Mouse (Mus musculus): ENCODE measurements at regions not wholly inside any gene's neighbourhood (a gene's known extent, or its start where the extent isn't known, plus 50 kb on each side); places are given as distances from the start of the nearest gene placed in this dataset.
"Not testable (repeated sequence)": the region's sequence is repeated elsewhere in the genome, so short reads cannot be mapped to it uniquely, and the experiment has no call there.

DNA sequence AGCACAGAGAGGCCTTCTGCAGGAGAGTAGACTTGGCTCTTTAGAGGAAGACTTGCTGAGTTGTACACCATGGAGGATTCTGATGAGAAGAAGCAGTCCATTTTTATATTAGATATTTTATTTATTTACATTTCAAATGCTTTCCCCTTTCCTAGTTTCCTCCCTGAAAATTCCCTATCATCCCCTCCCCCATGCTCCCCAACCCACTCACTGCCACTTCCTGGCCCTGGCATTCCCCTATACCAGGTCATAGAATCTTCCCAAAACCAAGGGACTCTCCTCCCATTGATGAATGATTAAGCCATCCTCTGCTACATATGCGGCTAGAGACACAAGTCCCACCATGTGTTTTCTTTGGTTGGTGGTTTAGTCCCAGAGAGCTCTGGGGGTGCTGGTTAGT lies 85.7 kb upstream of the Gm21119 start:
- TF ChIP-seq CTCF, EP300 (IDR thresholded peaks at IDR 0.05; ENCODE audit: low read depth): not testable (repeated sequence)
